Mouse (Mus musculus): Measurements from ENCODE around the gene Kif1b.

Kif1b gene

DNA sequence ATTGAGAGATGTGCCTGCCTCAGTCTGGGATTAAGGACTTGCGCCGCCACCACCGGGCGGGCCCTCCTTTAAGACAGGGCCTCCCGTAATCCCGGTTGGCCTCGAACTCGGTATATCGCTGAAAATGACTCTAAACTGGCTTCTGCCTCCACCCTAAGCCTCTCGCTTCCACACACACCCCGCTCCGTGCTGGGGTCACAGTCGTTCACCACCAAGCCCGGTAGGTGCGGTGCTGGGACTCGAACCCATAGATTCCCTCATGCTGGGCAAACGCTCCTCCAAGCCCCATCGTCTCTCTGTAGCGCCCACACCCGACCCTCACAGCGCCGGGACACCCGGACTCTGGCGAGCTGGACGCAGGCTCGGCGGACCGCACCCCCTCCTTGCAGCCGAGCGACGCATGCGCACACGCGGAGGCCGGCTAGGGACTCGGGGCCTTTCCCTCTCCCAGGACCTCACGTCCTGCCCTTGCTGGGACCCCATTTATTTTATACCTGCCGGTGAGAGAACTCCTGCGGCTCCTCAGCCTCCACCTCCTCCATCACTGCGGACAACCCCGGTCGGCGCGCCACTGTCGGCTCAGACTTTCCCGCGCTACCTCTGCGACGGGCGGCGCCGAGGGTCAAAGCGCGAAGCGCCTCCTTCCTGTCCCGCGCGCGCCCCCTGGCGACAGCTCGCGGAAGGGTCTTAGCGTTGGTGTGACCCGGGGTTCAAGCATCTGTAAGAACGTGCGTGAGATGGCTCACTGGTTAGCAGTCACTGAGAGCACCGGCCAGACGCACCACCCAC, 170.3 kb downstream of the Kif1b start, which contains the start of gene Cenps:
Cenps (minus strand) TSS at position 648 of the 789 bp plus-strand sequence.
- peak; percentile 81 to 88 for DNase-seq (ENCODE audit: low spot score in 2 of 2)

- no peak for DNase-seq (ENCODE audit: low spot score in 2 of 2)
These were observed 171.2 kb downstream of the Kif1b start for GRCm38 (mm10) chr4:149136116-149136850.

DNA sequence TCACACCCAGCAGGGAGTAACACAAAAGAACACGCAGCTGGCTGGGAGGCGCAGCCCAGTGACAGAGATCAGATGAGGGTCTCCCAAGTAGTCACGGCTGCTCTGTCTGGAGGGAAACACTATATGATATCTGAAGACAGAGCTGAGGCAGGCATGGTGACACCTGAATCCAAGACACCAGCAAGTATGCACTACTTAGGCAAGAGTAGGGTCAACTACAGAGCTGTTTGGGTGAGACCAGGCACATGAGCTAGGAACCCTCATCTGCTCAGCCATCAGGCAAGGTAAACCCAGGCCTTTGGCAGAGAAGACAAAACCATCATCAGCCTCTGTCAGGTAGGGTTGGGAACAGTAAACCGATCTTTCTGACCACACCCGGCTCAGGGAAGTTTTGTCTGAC, 174.1 kb downstream of the Kif1b start:
- no peak for DNase-seq (ENCODE audit: low spot score in 2 of 2)

DNA sequence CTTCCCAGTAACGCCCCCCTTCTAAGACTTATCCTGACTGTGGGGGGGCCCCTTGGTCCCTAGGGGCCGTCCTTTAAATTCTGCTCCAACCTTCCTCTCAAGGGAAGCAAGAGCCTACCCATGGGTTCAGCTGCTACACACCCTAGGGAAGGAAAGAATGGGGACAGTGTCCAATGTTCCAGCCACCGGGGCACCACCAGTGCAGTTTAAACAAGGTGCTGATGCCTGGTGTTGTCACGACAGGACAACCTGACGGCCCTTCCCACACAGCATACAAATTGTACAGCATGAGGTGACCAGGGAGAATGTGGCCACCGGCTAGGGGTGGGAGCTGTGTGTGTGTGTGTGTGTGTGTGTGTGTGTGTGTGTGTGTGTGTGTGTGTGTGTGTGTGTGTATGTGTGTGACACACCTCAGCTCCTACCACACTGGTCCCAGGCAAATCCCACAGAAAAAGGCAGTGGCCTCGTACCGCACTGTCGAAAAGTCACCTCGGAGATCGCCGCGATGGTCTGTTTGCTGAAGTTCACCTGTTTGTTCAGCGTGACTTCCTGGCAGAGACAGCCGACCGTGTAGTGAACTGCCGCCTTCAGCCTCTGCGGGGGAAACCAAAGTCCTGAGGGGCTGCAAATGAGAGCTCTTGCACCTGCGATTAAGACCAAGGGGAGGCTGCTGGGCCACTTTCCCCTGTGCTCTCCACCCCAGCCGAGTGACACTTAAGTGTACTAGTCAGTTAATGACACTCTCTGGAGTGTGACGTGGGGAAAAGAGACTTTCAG, 175.5 kb downstream of the Kif1b start:
- DNase-seq (ENCODE audit: low spot score in 2 of 2) = no peak

GRCm38 (mm10) chr4:149131021-149131752, 176.3 kb downstream of the Kif1b start:
- DNase-seq (ENCODE audit: low spot score in 2 of 2) = no peak

DNA sequence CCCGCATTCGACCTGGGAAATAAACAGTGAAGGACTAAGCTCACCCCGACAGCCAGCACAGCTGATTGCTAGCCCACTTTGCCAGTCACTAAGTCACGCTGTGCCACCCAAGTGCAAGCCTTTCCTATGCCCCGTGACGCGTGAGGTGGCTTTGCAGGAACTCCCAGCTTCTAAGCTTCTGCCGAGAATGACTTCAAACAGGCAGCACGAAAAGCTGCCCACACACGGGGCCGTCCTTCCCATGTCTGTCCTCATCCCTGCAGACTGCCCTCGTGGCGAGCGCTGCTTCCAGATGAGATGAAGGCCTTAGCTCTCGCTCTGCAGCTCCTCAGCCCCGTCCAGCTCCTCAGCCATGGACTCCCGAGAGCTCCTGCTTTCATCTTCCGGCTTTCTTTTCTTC, 179.0 kb downstream of the Kif1b start:
- DNase-seq (ENCODE audit: low spot score in 2 of 2) = no peak

DNA sequence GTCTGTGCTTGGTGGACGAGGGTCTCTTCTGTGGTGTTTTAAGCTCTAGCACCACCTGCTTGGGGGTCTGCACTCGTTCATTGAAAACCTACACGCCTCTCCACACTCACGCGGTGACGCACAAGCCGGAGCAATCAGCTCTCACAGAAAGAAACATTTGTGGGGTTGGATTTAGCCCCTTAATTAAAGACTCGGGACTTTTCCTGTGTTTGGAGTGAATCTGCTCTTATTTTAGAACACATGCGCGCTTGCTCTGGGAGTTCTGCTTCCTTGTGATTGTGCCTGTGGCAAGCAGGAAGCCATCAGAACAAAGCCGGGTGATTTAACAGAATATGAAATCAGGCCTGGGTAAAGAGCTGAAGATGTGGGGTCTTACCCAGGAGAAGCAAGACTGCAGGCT, 180.8 kb downstream of the Kif1b start, which contains the start of gene Cort:
Cort (minus strand) TSS at position 101 of the 400 bp plus-strand sequence.
- no peak for DNase-seq (ENCODE audit: low spot score in 2 of 2)
